Mouse (Mus musculus) erythroblast, embryonic 14.5 days (primary cell): ENCODE measurements around the gene Rbfox1.

ENCODE experiments used
- GATA1 ChIP-seq: IDR thresholded peaks from 2 replicates; pipeline ENCODE4 v1.6.1; 2012; ENCODE audit warnings: low read length, inconsistent platforms, mixed read lengths
- TAL1 ChIP-seq: IDR thresholded peaks from 3 replicates; pipeline ENCODE4 v1.6.1; 2012; ENCODE audit warnings: low read length, inconsistent platforms, mixed read lengths

GRCm38 (mm10) chr16:7004565-7004964, 1119.4 kb downstream of the Rbfox1 start:
- TF ChIP-seq TAL1 (no peak), GATA1 (no peak)
